Mouse (Mus musculus) left cerebral cortex, adult 2 months (tissue): ENCODE measurements around the gene Pkig. TPM values are rescaled to one million over a fixed set of nuclear protein-coding genes. Genes with fewer than 3 reads are reported as not detected.

ENCODE experiments used
- DNase-seq, 2 experiments: peaks; one replicate each; pipeline ENCODE4 v3.0.0; 2021 to 2022; ENCODE audit warnings: low spot score in 2 of 2, mixed read lengths in 1 of 2; ENCODE audit errors: extremely low spot score in 1 of 2
- H3K27ac ChIP-seq: fragments of 200-600 bp; 2 replicates; pipeline ENCODE4 v1.8.1; 2022
- H3K4me3 ChIP-seq: fragments of 200-600 bp; 2 replicates; pipeline ENCODE4 v1.8.1; 2022
- CTCF ChIP-seq: fragments of 200-600 bp; IDR thresholded peaks from 2 replicates; pipeline ENCODE4 v1.8.1; 2022; ENCODE audit warnings: antibody characterized with exemption, mild to moderate bottlenecking, moderate library complexity
- intact Hi-C: fragments of 180-260 bp; cut with DNase I; formaldehyde crosslinking; loops from one replicate; pipeline ENCODE4 v1.15.1; 2025
- long read RNA-seq, 2 experiments: library from polyadenylated mRNA; stranded (forward); transcript quantifications; one replicate each; pipeline ENCODE4 v2.0.0; 2021; ENCODE audit warnings: borderline mapping rate in 2 of 2
- total RNA-seq, 2 experiments: library from RNA; stranded (reverse); gene quantifications; 2 replicates each; pipeline ENCODE4 v1.2.3; 2021

The Pkig gene
- 100 to 1,000 TPM; 126 to 129 TPM for total RNA-seq
- long read RNA-seq, experiment 1, transcript Pkig-201 (4 exons, 1,036 nt) = major isoform, 95 of 152 reads
- long read RNA-seq, experiment 1, transcript Pkig-204 (4 exons, 762 nt) = minor isoform, 18 of 152 reads
- long read RNA-seq, experiment 1, partial matches to known transcripts = 28 of 152 reads
- long read RNA-seq, experiment 1, other reads (novel, unspliced or antisense) = 5 of 152 reads
- long read RNA-seq, experiment 2, transcript Pkig-204 (4 exons, 762 nt) = minor isoform, 20 of 114 reads
- long read RNA-seq, experiment 2, transcript Pkig-201 (4 exons, 1,036 nt) = major isoform, 72 of 114 reads
- long read RNA-seq, experiment 2, partial matches to known transcripts = 7 of 114 reads
- long read RNA-seq, experiment 2, other reads (novel, unspliced or antisense) = 6 of 114 reads

GRCm38 (mm10) chr2:163657975-163658886 lies at the start of gene Pkig:
TSS of gene Pkig (plus strand) at chr2:163658386.
- intact Hi-C loops = loop anchor here (1.0 kb wide), 2 partner anchors 9 to 61 kb away; no protein-coding TSS in a partner anchor
- peak; percentile 40 for TF ChIP-seq CTCF
- H3K27ac ChIP-seq = peak within 1 kb of the TSS; percentile 92

DNA sequence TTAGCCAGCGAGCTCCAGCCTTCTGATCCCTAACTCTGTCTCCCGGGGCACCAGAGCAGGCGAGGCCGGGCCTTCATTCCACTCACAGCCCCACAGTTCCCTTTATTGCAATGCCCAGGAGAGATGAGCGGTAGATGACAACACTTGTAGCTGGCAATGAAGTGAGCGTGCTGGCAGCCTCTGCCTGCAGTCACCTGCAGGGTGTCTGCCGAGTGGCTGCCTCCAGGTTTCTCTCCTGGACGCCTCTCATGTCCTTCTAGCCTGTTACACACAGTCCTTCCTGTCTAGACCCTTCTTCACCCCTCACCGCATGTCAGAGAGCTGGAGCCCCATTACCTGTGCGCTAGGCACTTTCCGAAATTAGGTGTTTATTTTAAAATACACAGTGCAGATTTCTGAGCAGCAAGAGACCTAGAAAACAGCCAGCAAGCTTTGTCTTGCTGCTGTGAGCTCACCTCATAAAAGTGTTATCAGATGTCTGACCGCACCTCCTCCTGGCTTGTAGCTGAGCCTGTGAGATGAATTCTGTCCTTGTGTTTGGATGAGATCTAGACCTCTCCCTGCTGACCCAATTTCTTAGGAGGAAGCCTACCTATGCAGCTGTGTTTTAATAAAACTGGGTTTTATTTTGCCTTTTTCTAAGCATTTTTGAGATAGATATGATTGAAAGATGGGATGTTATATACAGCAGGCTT lies 48.8 kb upstream of the Pkig start:
- intact Hi-C loops = no loop called here
- H3K4me3 ChIP-seq = no peak overlapping the region
- no peak for TF ChIP-seq CTCF
- H3K27ac ChIP-seq = no peak overlapping the region
- no peak for DNase-seq

More at GRCm38 (mm10) chr2:163657975-163658886, at the start of gene Pkig:
- DNase-seq = peak; percentile 91
- H3K4me3 ChIP-seq = peak within 1 kb of the TSS; percentile 68

GRCm38 (mm10) chr2:163611176-163611575 lies 47.0 kb upstream of the Pkig start:
- TF ChIP-seq CTCF = no peak
- no peak for DNase-seq
- H3K27ac ChIP-seq = no peak overlapping the region
- intact Hi-C loops = no loop called here
- H3K4me3 ChIP-seq = no peak overlapping the region

DNA sequence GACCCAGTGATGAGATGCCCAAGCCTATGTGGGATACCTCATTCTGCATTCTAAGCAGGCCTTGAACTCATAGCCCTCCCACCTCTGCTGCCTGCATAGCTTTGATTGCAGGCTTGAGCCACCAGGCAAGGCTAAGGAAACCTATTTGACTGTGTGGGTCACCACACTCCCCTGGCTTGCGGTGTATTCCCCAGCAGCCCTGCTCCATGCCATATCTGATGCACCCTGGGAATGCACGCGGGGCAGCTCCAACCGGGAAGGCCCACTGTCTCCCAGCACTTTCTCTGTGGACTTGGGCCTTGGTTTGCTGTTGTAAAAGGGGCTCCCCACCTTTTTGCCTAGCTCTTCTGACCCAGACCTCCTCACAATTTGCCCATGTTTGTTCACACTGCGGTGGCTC lies 45.0 kb upstream of the Pkig start:
- Histone ChIP-seq H3K4me3 (no peak overlapping the region), H3K27ac (no peak overlapping the region)
- no peak for DNase-seq
- intact Hi-C loops = no loop called here
- no peak for TF ChIP-seq CTCF

GRCm38 (mm10) chr2:163613990-163614389 lies 44.2 kb upstream of the Pkig start:
- H3K4me3 ChIP-seq = no peak overlapping the region
- intact Hi-C loops = no loop called here
- TF ChIP-seq CTCF = no peak
- no peak overlapping the region for H3K27ac ChIP-seq
- no peak for DNase-seq

DNA sequence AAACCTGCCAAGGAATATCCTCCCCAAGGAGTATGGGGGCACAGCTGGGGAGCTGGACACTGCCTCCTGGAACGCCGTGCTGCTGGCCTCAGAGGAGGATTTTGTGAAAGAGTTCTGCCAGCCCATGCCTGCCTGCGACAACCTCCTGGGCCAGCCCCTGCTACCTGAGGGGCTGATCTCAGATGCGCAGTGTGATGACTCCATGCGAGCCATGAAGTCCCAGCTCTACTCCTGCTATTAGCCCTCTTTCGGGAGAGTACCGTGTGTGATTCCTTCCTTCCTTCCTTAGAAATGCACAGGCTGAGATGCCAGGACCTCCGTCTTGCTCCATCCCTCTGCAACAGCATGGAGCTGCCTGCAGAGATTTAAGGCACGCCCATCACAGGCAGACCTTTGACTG lies 42.8 kb upstream of the Pkig start:
- intact Hi-C loops = no loop called here
- TF ChIP-seq CTCF = no peak
- no peak for DNase-seq
- Histone ChIP-seq H3K4me3 (no peak overlapping the region), H3K27ac (no peak overlapping the region)

DNA sequence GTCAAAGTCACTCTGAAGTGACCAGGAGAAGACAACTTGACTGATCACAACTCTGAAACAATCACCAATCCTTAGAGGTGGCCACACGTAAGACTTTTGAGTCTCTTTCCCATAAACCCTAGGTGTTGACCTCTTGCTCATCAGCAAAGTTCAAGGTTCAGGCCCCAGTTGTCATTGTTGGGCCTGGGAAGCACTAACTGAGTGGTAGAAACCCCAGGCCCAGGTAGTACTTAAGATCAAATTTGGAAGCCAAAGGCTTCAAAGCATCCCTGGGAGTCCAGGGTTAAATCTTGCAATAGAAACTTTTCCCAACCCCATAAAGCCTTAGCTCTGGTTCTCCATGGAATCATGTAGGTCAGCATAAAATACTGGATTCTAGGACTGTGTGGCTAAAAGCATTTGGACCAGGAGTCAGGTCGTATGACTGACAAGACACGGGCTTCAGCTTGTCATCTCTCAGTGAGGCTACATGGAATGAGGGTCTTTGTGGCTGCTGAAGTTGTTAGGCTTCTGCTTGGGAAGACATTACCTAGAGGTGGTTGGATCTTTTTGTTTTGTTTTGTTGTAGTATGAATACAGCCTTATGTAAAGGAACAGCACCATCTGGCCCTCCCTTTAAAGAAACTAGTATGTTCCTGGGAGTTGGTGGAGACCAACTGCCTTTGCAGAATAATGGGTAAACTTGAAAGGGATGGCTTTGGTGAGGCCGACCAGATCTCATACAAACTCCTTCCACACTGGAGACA lies 42.1 kb upstream of the Pkig start:
- no peak for TF ChIP-seq CTCF
- no peak for DNase-seq
- Histone ChIP-seq H3K4me3 (no peak overlapping the region), H3K27ac (peak overlapping the region; percentile 38; the same call in 1 of the 2 replicates)
- intact Hi-C loops = no loop called here

DNA sequence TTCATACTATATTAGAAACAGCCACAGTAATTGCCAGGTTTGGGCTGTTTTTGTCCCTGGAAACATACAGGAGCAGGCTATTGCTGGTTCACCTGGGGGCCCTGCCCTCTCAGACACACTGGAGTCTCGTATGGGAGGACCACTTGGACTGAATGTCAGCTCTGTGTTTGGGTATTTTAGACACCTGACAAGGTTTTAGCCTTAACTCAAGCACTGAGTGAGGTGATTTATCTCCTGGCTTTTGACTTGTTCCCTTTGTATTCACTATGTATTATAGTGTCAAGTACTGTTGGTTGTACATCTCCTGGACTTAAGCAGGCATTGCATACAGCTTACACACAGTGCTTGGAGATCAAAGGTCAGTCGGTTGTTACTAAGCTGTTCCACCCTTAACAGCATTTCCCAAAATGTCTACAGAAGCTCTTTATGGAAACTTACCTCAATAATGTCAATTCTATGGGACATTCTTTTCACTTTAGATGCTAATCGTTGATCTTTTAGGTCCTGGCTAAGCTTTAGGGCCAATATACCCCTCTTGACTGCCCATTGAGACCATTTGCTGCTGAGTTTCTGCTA lies 41.4 kb upstream of the Pkig start:
- TF ChIP-seq CTCF = no peak
- no peak for DNase-seq
- Histone ChIP-seq H3K4me3 (no peak overlapping the region), H3K27ac (peak overlapping the region; percentile 38)
- intact Hi-C loops = no loop called here

GRCm38 (mm10) chr2:163617232-163617863 lies 40.8 kb upstream of the Pkig start:
- H3K27ac ChIP-seq = peak overlapping the region; percentile 36; the same call in 1 of the 2 replicates
- H3K4me3 ChIP-seq = no peak overlapping the region
- no peak for TF ChIP-seq CTCF
- no peak for DNase-seq
- intact Hi-C loops = no loop called here

- DNase-seq = no peak
- intact Hi-C loops = no loop called here
- Histone ChIP-seq H3K4me3 (no peak overlapping the region), H3K27ac (no peak overlapping the region)
- TF ChIP-seq CTCF = no peak
These were observed 40.3 kb upstream of the Pkig start for GRCm38 (mm10) chr2:163617874-163618273.
